Mouse (Mus musculus): ENCODE measurements at regions not wholly inside any gene's neighbourhood (a gene's known extent, or its start where the extent isn't known, plus 50 kb on each side); places are given as distances from the start of the nearest gene placed in this dataset.

DNA sequence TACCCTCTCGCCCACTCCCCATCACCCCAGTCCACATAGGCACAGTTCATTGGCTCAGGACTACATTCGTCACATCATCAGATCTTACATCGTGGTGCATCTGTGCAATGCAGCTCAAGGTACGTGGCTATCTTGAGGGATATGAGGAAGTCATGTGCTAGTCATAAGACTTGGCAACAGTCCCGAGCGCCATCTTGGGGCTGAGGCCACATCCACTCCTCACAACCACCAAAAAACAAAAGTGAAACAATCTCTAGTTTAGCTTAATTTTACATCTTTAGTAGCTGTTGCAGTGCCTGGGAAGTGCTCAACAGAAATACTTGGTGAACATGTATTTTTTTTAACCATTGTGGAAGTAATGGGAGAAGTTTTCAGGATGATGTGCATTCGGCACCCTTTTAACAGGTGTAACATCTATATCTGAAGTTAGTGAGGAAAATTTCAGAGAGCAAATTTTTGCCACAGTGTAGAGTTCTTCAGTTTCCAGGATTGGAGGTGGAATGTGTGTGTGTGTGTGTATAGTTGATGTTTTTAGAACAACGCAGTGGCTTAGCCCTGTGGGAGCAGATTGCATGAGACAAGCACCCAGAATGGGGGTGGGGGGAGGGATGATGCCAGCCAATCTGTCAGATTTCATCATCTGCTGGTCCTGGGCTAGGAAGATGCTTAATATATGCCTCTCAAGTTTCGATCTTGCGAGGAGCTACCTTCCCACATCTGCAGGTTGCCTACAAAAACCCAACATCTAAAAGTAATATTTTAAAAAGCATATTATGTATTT is 716.4 kb upstream of the 4930444P10Rik start:
- TF ChIP-seq CTCF (IDR thresholded peaks at IDR 0.05; ENCODE audit: extremely low read depth, insufficient read depth, insufficient read length, insufficient replicate concordance) (no peak), POLR2A (IDR thresholded peaks at IDR 0.05; ENCODE audit: low read depth, low read length) (no peak)
